ENCODE assay signal across 19 mouse cellular contexts in genomic region chr8:118309106-118309505, GRCm38 (mm10).
"Had no signal": no experiment of that assay in that cellular context is flagged by ENCODE, and none has a peak within 500 bp of the region (broad histone marks: within the 10 kb centered on the region; RNA-seq: fewer than 3 reads in every experiment).

No protein-coding gene starts in this region.

- H3K4me3 ChIP-seq: intestine, embryonic 15.5 days; limb, embryonic 10.5 days; limb, embryonic 13.5 days; liver, embryonic 12.5 days; liver, embryonic 15.5 days; lung, embryonic 15.5 days; stomach, embryonic 15.5 days had no signal

- DNase-seq: kidney, adult 11 months; kidney, adult 8-10 months; kidney, postnatal 14 days; kidney, postnatal 4 days; liver; lung, adult 18-20 months; lung, postnatal 14 days; lung, postnatal 4 days; right cerebral cortex, postnatal 25 days; spleen, adult 18-20 months; thymus, postnatal 25 days had no signal

- H3K9me3 ChIP-seq: intestine, embryonic 15.5 days; limb, embryonic 10.5 days; limb, embryonic 13.5 days; liver, embryonic 12.5 days; liver, embryonic 15.5 days; lung, embryonic 15.5 days; stomach, embryonic 15.5 days had no signal

- H3K36me3 ChIP-seq: intestine, embryonic 15.5 days; limb, embryonic 10.5 days; limb, embryonic 13.5 days; liver, embryonic 12.5 days; liver, embryonic 15.5 days; lung, embryonic 15.5 days; stomach, embryonic 15.5 days had no signal

- H3K4me1 ChIP-seq: intestine, embryonic 15.5 days; limb, embryonic 10.5 days; liver, embryonic 12.5 days; liver, embryonic 15.5 days; lung, embryonic 15.5 days; stomach, embryonic 15.5 days had no signal

- H3K27me3 ChIP-seq: intestine, embryonic 15.5 days; liver, embryonic 12.5 days; liver, embryonic 15.5 days; lung, embryonic 15.5 days; stomach, embryonic 15.5 days had no signal

- H3K27ac ChIP-seq: intestine, embryonic 15.5 days; limb, embryonic 10.5 days; limb, embryonic 13.5 days; liver, embryonic 12.5 days; liver, embryonic 15.5 days; lung, embryonic 15.5 days; stomach, embryonic 15.5 days had no signal

- H3K9ac ChIP-seq: intestine, embryonic 15.5 days; limb, embryonic 13.5 days; liver, embryonic 12.5 days; liver, embryonic 15.5 days; lung, embryonic 15.5 days; stomach, embryonic 15.5 days had no signal

- ATAC-seq: intestine, embryonic 15.5 days; liver, embryonic 12.5 days; midbrain, embryonic 16.5 days had no signal

- H3K4me2 ChIP-seq: intestine, embryonic 15.5 days; limb, embryonic 13.5 days; liver, embryonic 12.5 days; liver, embryonic 15.5 days; lung, embryonic 15.5 days; stomach, embryonic 15.5 days had no signal
